Comparison of ENCODE assay signal across 20 mouse cellular contexts in genomic region chr19:23562588-23562987, GRCm38 (mm10).
DNase-seq lines count a peak whose midpoint lies in the region; TF ChIP-seq lines count a peak whose summit lies in the region.
"Had no signal": no experiment of that assay in that cellular context is flagged by ENCODE, and none has a peak within 500 bp of the region (broad histone marks: within the 10 kb centered on the region; RNA-seq: fewer than 3 reads in every experiment).

No protein-coding gene starts in this region.

- peaks cover 10% of the 10 kb centered on the region; the same call in 1 of the 2 replicates for H3K4me1 ChIP-seq in cerebellum, adult 2 months (ENCODE audit: control insufficient read depth, insufficient read depth, low read length)
- H3K4me1 ChIP-seq in heart, embryonic 10.5 days: no peaks in the 10 kb centered on the region
- H3K4me1 ChIP-seq in heart, adult 2 months (ENCODE audit: control insufficient read depth, insufficient read depth, low read length): peaks cover 1% of the 10 kb centered on the region
- H3K4me1 ChIP-seq: embryonic facial prominence, embryonic 12.5 days; forebrain, embryonic 13.5 days; forebrain, embryonic 15.5 days had no signal

- no peak overlapping the region for H3K27ac ChIP-seq in cerebellum, adult 2 months (ENCODE audit: insufficient read depth, low read length)
- no peak overlapping the region for H3K27ac ChIP-seq in heart, embryonic 10.5 days
- H3K27ac ChIP-seq in heart, adult 2 months: no peak overlapping the region
- H3K27ac ChIP-seq: embryonic facial prominence, embryonic 10.5 days; embryonic facial prominence, embryonic 12.5 days; forebrain, embryonic 13.5 days; forebrain, embryonic 15.5 days had no signal

- H3K9ac ChIP-seq in heart, adult 2 months (ENCODE audit: low read depth, low read length): no peak overlapping the region
- H3K9ac ChIP-seq: embryonic facial prominence, embryonic 12.5 days; forebrain, embryonic 13.5 days; forebrain, embryonic 15.5 days; forebrain, postnatal 0 days had no signal

- intact Hi-C loops in heart, adult 2 months (cut with DNase I): no loop called here
- intact Hi-C loops in heart, postnatal 10 days (cut with DNase I): no loop called here

- peak; percentile 38 for DNase-seq in cerebellum, adult 11-12 months
- DNase-seq in cerebellum, adult 2 months: no peak
- peak; percentile 88 for DNase-seq in heart, adult 11 months
- no peak for DNase-seq in heart, embryonic 10.5 days (ENCODE audit: low spot score)
- peak; percentile 5 to 18 for DNase-seq in heart, adult 2 months
- DNase-seq in heart, adult 8-10 months (ENCODE audit: low spot score): no peak
- peak; percentile 4 to 11 for DNase-seq in heart, postnatal 10 days
- DNase-seq in heart, postnatal 4 days: no peak
- DNase-seq: adrenal gland, adult 8-10 months; adrenal gland, postnatal 14 days; adrenal gland, postnatal 36 days; B cell, adult 2 months; cerebellum, adult 9-11 months; forebrain, postnatal 0 days had no signal

- H3K9me3 ChIP-seq in heart, embryonic 10.5 days: no peaks in the 10 kb centered on the region
- H3K9me3 ChIP-seq: embryonic facial prominence, embryonic 10.5 days; embryonic facial prominence, embryonic 12.5 days; forebrain, embryonic 13.5 days; forebrain, embryonic 15.5 days; G1E had no signal

- no peaks in the 10 kb centered on the region for H3K36me3 ChIP-seq in heart, embryonic 10.5 days
- no peaks in the 10 kb centered on the region for H3K36me3 ChIP-seq in heart, adult 2 months (ENCODE audit: control insufficient read depth, insufficient read depth, low read length)
- H3K36me3 ChIP-seq: embryonic facial prominence, embryonic 10.5 days; embryonic facial prominence, embryonic 12.5 days; forebrain, embryonic 15.5 days; G1E had no signal

- H3K79me2 ChIP-seq in heart, adult 2 months (replicated peaks; ENCODE audit: control insufficient read depth, insufficient read depth, low read length): no peaks in the 10 kb centered on the region

- no peak for TF ChIP-seq CTCF in cerebellum, adult 2 months (IDR thresholded peaks at IDR 0.05; ENCODE audit: borderline replicate concordance, insufficient read depth, low read depth, low read length)
- no peak for TF ChIP-seq CTCF in heart, adult 2 months (IDR thresholded peaks at IDR 0.05)

- no peak for TF ChIP-seq EP300 in heart, adult 2 months (IDR thresholded peaks at IDR 0.05; ENCODE audit: insufficient read depth, low read depth, low read length)

- H3K27me3 ChIP-seq in cerebellum, adult 2 months (ENCODE audit: control insufficient read depth, insufficient read depth, low read length): no peaks in the 10 kb centered on the region
- H3K27me3 ChIP-seq in heart, embryonic 10.5 days (ENCODE audit: insufficient read depth, poor library complexity, severe bottlenecking): no peaks in the 10 kb centered on the region
- no peaks in the 10 kb centered on the region for H3K27me3 ChIP-seq in heart, adult 2 months (ENCODE audit: control insufficient read depth, insufficient read depth, low read length)
- H3K27me3 ChIP-seq: CH12.LX; embryonic facial prominence, embryonic 12.5 days; forebrain, embryonic 13.5 days; forebrain, embryonic 15.5 days had no signal

- 69% methylated on average over 4 of the region's 4 CpGs for WGBS in cerebellum, adult 2 months
- WGBS in heart, embryonic 10.5 days: 92% methylated on average over 4 of the region's 4 CpGs
- 79% methylated on average over 4 of the region's 4 CpGs for WGBS in heart, adult 2 months

- H3K4me3 ChIP-seq in cerebellum, adult 2 months (replicated peaks; ENCODE audit: insufficient read depth, low read depth, low read length): no peak overlapping the region
- H3K4me3 ChIP-seq in heart, embryonic 10.5 days: no peak overlapping the region
- no peak overlapping the region for H3K4me3 ChIP-seq in heart, adult 2 months
- H3K4me3 ChIP-seq: embryonic facial prominence, embryonic 10.5 days; embryonic facial prominence, embryonic 12.5 days; forebrain, embryonic 13.5 days; forebrain, embryonic 15.5 days had no signal

- no peak for TF ChIP-seq POLR2A in cerebellum, adult 2 months (IDR thresholded peaks at IDR 0.05; ENCODE audit: borderline replicate concordance, insufficient read depth, low read length)
- TF ChIP-seq POLR2A in heart, adult 2 months (IDR thresholded peaks at IDR 0.05; ENCODE audit: insufficient read depth, low read depth, low read length): no peak

Comparison
In these comparisons a context has a peak if more than half of its experiments do, and no peak if none do; other contexts are left out.
1. DNase-seq: peak in cerebellum, adult 11-12 months (single experiment), heart, adult 11 months (single experiment), heart, adult 2 months (2 of 2) and heart, postnatal 10 days (2 of 2); none in cerebellum, adult 2 months (0 of 2), heart, embryonic 10.5 days (single experiment), heart, adult 8-10 months (single experiment) and heart, postnatal 4 days (single experiment).